Mouse (Mus musculus) liver, adult 2 months (tissue): ENCODE measurements at regions not wholly inside any gene's neighbourhood (a gene's known extent, or its start where the extent isn't known, plus 50 kb on each side); places are given as distances from the start of the nearest gene placed in this dataset.

Experiments used
- CTCF ChIP-seq: fragments of 200-500 bp; IDR thresholded peaks from 2 replicates; pipeline ENCODE4 v1.5.1; 2011; ENCODE audit warnings: low read depth, low read length, control low read depth
- POLR2A ChIP-seq: fragments of 200-500 bp; IDR thresholded peaks from 2 replicates; pipeline ENCODE4 v1.6.1; 2011; ENCODE audit warnings: low read length, control low read depth; ENCODE audit not compliant: insufficient read depth; ENCODE audit errors: extremely low read depth

DNA sequence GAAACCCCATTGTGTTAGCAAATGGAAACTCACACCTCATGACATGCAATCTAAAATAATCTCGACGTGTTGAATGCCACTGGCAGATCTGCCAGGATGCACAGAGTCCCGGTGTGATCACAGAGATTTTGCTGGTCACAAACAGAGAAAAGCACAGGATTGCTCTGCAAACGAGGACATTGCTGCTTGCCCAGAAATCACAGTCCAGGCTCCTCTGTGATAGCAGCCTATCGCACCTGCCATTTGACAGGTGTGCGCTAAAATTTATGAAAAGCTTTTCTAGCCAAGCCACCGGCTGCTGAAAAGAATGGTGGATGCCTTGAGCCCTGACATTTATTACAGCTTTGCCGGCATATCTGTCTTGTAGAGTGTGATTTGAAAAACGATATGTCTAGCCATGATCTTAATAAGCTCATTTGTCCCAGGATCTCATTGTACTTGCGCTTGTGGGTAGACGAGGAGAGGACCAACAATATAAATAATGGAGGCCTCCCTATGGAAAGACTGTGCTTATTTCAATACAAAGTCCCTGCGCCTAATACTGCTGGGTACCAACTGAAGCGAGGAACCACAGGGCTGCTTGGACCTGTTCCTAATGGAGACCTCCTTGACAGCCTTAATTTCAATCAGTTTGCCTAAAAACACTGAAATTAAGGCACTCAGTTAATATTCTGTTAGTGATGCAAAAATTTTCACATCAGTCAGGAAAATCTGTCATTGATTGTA, 365.8 kb upstream of the Cwc22 start:
- no peak for TF ChIP-seq CTCF
- TF ChIP-seq POLR2A: no peak
